Mouse (Mus musculus) A20 (cell line): ENCODE measurements around the gene Carf.

Source experiments
- DNase-seq: peaks from one replicate; pipeline ENCODE4 v3.0.0-alpha.2; 2011; ENCODE audit warnings: low read depth, low spot score

Carf gene

DNA sequence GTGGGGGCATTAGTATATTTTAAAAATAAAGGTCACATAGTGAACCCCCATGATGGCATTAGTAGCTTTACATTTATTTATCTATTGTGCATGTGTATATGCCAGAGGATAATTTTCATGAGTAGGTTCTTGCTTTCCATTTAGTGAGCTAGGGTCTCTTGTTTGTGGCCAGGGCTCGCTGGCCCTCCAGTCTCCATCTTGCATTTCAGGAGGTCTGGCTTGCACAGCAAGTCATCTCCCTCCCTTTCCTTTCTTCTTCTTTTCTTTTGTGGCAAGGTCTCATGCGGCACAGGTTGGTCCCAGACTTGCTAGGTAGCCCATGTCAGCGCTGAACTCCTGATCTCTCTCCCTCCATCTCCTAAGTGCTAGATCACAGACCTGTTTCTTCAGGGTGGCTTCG lies 81.3 kb downstream of the Carf start:
- DNase-seq = no peak

GRCm38 (mm10) chr1:60179932-60180783 lies 82.1 kb downstream of the Carf start, which contains the start of gene Nbeal1:
TSS of gene Nbeal1 (plus strand) at chr1:60180599.
- peak; percentile 99 for DNase-seq

GRCm38 (mm10) chr1:60180784-60181221 lies 82.8 kb downstream of the Carf start:
- peak; percentile 81 for DNase-seq

- no peak for DNase-seq
Observed at GRCm38 (mm10) chr1:60188454-60188853, 90.4 kb downstream of the Carf start.

DNA sequence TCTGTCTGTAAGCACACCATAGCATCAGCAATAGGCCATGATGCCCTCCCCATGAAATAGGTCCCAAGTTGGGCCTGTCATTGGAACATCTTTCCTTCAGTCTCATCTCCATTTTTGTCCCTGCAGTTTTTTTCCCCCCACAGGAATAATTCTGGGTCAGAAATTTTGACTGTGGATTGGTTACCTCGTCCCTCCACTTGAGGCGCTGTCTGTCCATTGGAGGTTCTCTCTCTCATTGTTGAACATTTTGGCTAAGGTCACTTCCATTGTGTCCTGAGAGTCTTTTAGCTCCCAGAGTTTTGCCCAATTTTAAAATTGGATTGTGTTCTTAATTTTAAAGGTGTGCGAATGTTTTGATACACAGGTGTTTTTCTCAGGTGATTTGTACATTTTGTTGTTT lies 98.8 kb downstream of the Carf start:
- DNase-seq = no peak

DNA sequence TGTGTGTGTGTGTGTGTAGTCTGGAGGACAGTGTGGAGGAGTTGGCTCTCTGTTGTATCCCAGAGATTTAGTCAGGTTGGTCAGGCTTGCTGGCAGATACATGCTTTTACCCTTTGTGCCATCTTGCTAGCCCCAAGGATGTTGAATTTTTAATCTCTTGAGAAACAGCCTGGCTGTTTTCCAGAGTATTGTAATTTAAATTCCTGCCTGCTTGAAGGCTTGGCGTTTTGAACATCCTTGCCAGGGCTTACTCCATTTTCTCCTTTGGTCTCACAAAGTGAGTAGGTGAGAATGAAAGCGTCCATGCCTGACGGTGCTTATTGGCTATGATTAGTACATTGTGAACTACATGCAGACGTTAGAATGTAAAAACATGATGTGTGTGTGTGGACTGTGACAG lies 101.0 kb downstream of the Carf start:
- DNase-seq = no peak
